Mouse (Mus musculus) liver, postnatal 0 days (tissue): ENCODE results near the gene Ghrhr. TPM values are rescaled to one million over a fixed set of nuclear protein-coding genes. Genes with fewer than 3 reads are reported as not detected.
A peak's percentile ranks its signal among the peaks of the same experiment; 100 is the strongest.

Experiments used
- ATAC-seq: fragments of 200-750 bp; cut with Nextera tagmentation; 2 replicates; pipeline ENCODE4 v1.8.0; 2017; ENCODE audit warnings: mild to moderate bottlenecking, moderate library complexity
- DNase-seq: peaks from one replicate; pipeline ENCODE4 v3.0.0-alpha.2; 2016
- H3K27ac ChIP-seq: fragments of 300-500 bp; sonication (generic); 2 replicates; pipeline ENCODE4 v1.5.1; 2014; ENCODE audit warnings: antibody characterized with exemption, moderate library complexity, mild to moderate bottlenecking, low read depth
- H3K27me3 ChIP-seq: fragments of 300-500 bp; sonication (generic); 2 replicates; pipeline ENCODE4 v1.6.1; 2014; ENCODE audit warnings: low read length, control low read depth, mixed read lengths; ENCODE audit not compliant: insufficient read depth
- H3K36me3 ChIP-seq: fragments of 300-500 bp; sonication (generic); replicated peaks from 2 replicates; pipeline ENCODE4 v1.6.1; 2014; ENCODE audit warnings: mild to moderate bottlenecking, control low read depth, low read length, moderate library complexity, mixed read lengths; ENCODE audit not compliant: insufficient read depth
- H3K4me1 ChIP-seq: fragments of 300-500 bp; sonication (generic); 2 replicates; pipeline ENCODE4 v1.6.1; 2014; ENCODE audit warnings: antibody characterized with exemption, mild to moderate bottlenecking, control low read depth; ENCODE audit not compliant: insufficient read depth
- H3K4me2 ChIP-seq: fragments of 300-500 bp; sonication (generic); 2 replicates; pipeline ENCODE4 v1.6.1; 2014; ENCODE audit warnings: low read depth, mild to moderate bottlenecking, low read length, moderate library complexity, mixed read lengths
- H3K4me3 ChIP-seq: fragments of 300-500 bp; sonication (generic); 2 replicates; pipeline ENCODE4 v1.5.1; 2014; ENCODE audit warnings: low read depth, low read length
- H3K9ac ChIP-seq: fragments of 300-500 bp; sonication (generic); replicated peaks from 2 replicates; pipeline ENCODE4 v1.6.1; 2014; ENCODE audit warnings: mild to moderate bottlenecking, moderate library complexity
- H3K9me3 ChIP-seq: fragments of 300-500 bp; sonication (generic); 2 replicates; pipeline ENCODE4 v1.6.1; 2016; ENCODE audit warnings: mild to moderate bottlenecking, control low read depth, low read length, mixed read lengths
- CTCF ChIP-seq: sonication (generic); IDR thresholded peaks from 2 replicates; pipeline ENCODE4 v1.5.1; 2016; ENCODE audit warnings: antibody characterized with exemption, low read depth
- EP300 ChIP-seq: IDR thresholded peaks from 2 replicates; pipeline ENCODE4 v1.6.1; 2016; ENCODE audit warnings: antibody characterized with exemption, low read depth, mild to moderate bottlenecking
- WGBS: fragments of 180-500 bp; shearing (Covaris S2); extraction: QIAGEN DNeasy Blood & Tissue Kit; methylation state at CpG from one replicate; pipeline ENCODE4 v1.1.7; 2014; ENCODE audit not compliant: insufficient replicate concordance; 5-methylcytosine and 5-hydroxymethylcytosine counted together
- polyA plus RNA-seq: library from polyadenylated mRNA; unstranded; fragments of >200 nt; fragmentation: Nextera tagmentation; extraction: Ambion mirVana; gene quantifications from 2 replicates; pipeline ENCODE4 v1.2.1, GENCODE M21; 2015

Ghrhr gene
- polyA plus RNA-seq, 1 experiment from 2014 or later, result 0.09 TPM

DNA sequence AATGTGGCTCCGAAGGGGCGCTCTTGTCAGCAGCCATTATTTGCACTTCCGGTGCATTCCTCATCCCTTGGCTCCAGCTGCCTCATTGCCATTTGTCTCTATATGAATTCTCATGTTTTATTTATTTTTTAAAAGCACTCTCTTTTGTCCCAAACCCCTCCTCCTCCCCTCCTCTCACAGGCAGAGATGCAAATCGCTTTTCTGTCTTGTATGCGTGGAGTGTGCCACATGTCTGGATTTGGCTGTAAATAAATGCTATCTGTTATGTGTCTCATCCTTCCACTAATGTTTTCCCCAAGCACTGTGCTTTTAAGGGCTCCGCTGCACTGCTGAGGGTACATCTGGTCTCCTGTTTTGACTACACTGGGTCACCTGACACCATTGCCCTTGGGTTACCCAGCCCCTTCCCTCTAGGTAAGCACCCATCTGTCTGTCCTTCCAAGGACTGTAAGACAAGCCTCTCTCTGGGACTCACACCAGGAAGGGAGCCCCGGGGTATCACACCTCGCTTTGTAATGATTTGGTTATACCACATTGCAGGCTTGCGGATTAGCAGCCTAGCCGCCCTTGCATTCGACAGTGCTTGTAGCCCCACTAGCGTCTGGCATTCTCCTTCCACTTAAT lies 12.6 kb downstream of the Ghrhr start:
- Histone ChIP-seq H3K9ac (no peak overlapping the region), H3K4me3 (no peak overlapping the region), H3K27ac (no peak overlapping the region), H3K4me1 (0 out of 2 replicates have a peak, but pooled peaks cover 3% of the 10 kb centered on the region), H3K4me2 (no peak overlapping the region), H3K9me3 (no peaks in the 10 kb centered on the region), H3K36me3 (no peaks in the 10 kb centered on the region), H3K27me3 (peaks cover 6% of the 10 kb centered on the region; the same call in 1 of the 2 replicates)
- TF ChIP-seq CTCF (no peak), EP300 (no peak)
- 51% methylated on average over 12 of the region's 12 CpGs for WGBS
- no peak for DNase-seq
- no peak for ATAC-seq

DNA sequence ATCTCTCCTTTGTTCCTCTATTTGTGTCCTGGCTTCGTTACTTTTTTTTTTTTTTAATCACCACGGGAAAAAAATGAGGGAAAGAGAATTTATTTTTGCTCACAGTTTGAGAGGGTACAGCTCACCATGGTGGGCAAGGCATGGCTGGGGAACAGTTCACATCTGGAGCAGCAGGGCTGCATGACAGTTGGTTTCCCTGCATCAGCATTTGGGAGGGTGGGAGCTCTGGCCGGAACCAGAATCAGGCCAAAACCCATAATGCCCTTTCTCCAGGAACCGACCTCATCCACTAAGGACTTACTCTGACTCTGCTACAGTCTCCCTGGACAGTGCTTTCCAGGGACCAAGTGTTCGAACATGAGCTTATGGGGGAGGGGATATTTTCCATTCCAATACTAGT lies 13.2 kb downstream of the Ghrhr start:
- H3K4me1 ChIP-seq, result 0 out of 2 replicates have a peak, but pooled peaks cover under 1% of the 10 kb centered on the region
- peaks cover 6% of the 10 kb centered on the region; the same call in 1 of the 2 replicates for H3K27me3 ChIP-seq
- TF ChIP-seq EP300 (no peak), CTCF (no peak)
- H3K36me3 ChIP-seq, result no peaks in the 10 kb centered on the region
- DNase-seq (no peak), ATAC-seq (no peak)
- no peak overlapping the region for H3K27ac ChIP-seq
- no peak overlapping the region for H3K9ac ChIP-seq
- no peaks in the 10 kb centered on the region for H3K9me3 ChIP-seq
- WGBS, result 45% methylated on average over 5 of the region's 5 CpGs
- H3K4me3 ChIP-seq, result no peak overlapping the region
- no peak overlapping the region for H3K4me2 ChIP-seq

DNA sequence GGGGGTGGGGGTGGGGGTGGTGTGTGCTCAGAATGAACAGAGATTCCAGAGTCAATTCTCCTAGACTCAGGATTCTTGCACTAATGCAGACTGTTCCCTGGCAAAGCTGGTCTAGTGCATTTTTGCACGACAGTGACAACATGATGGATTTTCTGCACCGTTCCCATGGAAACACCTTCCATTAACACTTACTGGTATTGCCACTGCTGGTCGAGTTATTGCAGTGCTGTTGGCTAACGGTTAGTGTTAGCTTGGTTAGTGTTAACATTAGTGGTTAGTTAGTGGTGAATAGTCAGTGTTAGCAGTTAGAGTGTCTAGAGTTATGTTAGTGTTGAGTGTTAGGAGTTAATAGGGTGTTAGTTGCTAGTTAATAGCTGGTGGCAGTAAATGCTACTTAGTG lies 15.7 kb downstream of the Ghrhr start:
- 44% methylated on average over 4 of the region's 4 CpGs for WGBS
- H3K27me3 ChIP-seq, result peaks cover 6% of the 10 kb centered on the region; the same call in 1 of the 2 replicates
- no peak overlapping the region for H3K27ac ChIP-seq

DNA sequence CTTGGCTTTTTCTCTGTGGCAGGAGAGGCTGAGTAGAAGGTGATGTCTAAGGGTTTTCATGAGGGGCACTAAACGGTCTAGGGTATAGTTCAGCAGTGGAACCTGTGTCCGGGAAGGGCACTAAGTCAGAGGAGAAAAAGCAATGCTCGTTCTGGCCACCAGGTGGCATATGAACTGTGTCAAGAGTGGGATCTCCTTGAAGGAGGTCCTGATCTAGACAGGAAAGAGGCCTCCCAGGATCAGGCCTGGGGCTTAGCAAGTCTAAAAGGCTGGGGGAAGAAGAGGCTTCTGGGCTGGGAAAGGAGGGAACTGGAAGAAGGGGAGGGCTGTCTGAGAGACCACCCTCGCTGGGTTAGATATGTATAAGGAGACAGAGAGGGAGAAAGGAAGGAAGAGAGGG lies 16.4 kb downstream of the Ghrhr start:
- no peak for TF ChIP-seq EP300
- peak; percentile 86 for TF ChIP-seq CTCF
- H3K4me3 ChIP-seq, result no peak overlapping the region
- WGBS, result 11% methylated on average over 4 of the region's 4 CpGs
- no peak overlapping the region for H3K27ac ChIP-seq
- ATAC-seq, result no peak
- peaks cover 6% of the 10 kb centered on the region; the same call in 1 of the 2 replicates for H3K27me3 ChIP-seq
- no peak overlapping the region for H3K4me2 ChIP-seq
- peak; percentile 77 for DNase-seq
- H3K36me3 ChIP-seq, result no peaks in the 10 kb centered on the region
- no peaks in the 10 kb centered on the region for H3K9me3 ChIP-seq
- no peak overlapping the region for H3K9ac ChIP-seq
- no peaks in the 10 kb centered on the region for H3K4me1 ChIP-seq

More for the DNA sequence above, 15.7 kb downstream of the Ghrhr start:
- Histone ChIP-seq H3K9ac (no peak overlapping the region), H3K36me3 (no peaks in the 10 kb centered on the region), H3K4me2 (no peak overlapping the region), H3K9me3 (no peaks in the 10 kb centered on the region), H3K4me1 (no peaks in the 10 kb centered on the region), H3K4me3 (no peak overlapping the region)
- ATAC-seq, result no peak
- DNase-seq, result no peak
- TF ChIP-seq EP300 (no peak), CTCF (no peak)

DNA sequence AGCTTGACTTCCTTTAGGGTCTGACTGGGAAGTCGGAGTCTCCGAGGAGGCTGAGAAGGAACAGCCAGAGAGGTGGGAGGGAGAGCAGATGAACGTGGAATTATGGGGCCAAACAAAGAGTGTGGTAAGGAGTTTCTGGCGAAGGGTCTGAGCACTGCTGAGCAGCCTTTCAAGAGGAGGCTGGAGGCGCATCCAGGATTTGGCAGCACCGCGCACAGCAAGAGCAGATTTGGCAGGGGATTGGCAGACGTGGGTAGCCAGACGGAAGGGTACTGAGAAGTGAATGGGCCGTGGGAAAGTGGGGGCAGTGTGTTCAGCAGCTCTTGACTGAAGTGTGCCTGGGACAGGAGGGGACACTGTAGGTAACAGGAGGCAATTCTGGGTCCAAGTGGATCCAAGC lies 18.8 kb downstream of the Ghrhr start:
- no peak for ATAC-seq
- no peaks in the 10 kb centered on the region for H3K9me3 ChIP-seq
- WGBS, result 71% methylated on average over 10 of the region's 10 CpGs

DNA sequence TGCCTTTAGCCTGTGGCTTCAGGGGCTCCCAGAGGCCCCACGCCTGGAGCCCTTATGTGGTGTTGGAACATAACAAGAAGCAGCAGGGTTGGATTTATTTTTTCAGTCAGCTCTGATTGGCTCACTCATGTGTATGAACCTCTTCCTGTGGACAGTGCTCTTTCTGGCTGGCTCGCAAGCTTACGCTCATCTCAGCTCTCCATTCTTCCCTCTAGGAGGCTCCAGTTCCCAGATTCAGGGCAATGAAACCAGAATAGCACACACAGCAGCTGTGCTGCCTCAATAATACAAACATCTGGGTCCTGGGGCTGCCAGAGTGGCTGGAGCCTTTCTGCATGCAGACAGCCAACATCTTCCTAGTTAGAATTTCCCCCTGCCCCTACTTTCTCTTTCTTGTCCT lies 20.1 kb downstream of the Ghrhr start:
- Histone ChIP-seq H3K36me3 (no peaks in the 10 kb centered on the region), H3K4me3 (no peak overlapping the region), H3K27ac (no peak overlapping the region), H3K4me2 (no peak overlapping the region), H3K27me3 (no peaks in the 10 kb centered on the region), H3K4me1 (no peaks in the 10 kb centered on the region), H3K9ac (no peak overlapping the region), H3K9me3 (no peaks in the 10 kb centered on the region)
- ATAC-seq (no peak), DNase-seq (no peak)
- 43% methylated on average over 3 of the region's 3 CpGs for WGBS
- 0 out of 2 replicates have a peak, but pooled peaks have one; percentile 11 for TF ChIP-seq CTCF
- no peak for TF ChIP-seq EP300

More for the DNA sequence above, 18.8 kb downstream of the Ghrhr start:
- Histone ChIP-seq H3K9ac (no peak overlapping the region), H3K27me3 (0 out of 2 replicates have a peak, but pooled peaks cover under 1% of the 10 kb centered on the region), H3K27ac (no peak overlapping the region), H3K4me3 (no peak overlapping the region), H3K4me1 (no peaks in the 10 kb centered on the region), H3K36me3 (no peaks in the 10 kb centered on the region), H3K4me2 (no peak overlapping the region)
- DNase-seq, result no peak
- TF ChIP-seq CTCF, result no peak
- TF ChIP-seq EP300, result no peak
